Mouse (Mus musculus): ENCODE data around the gene Rassf2.

Gene Rassf2

DNA sequence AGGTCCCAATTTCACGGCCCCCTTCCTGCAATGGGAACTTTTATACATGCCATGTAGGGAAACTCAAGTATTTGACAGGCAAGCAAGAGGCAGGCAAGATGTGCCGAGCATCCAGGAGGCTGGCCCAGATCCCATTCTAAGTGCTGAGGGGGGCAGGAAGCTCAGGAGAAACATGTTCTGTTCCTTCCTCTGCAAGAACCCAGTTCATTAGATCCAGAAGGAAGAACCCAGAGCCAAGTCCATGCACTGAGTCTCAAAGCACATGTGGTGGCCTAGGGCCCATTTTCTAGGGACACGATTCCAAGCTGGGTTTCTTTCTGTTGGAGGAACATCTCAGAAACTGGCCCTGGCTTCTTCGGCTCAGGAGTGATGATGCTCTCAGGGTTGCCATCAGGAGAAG is 24.6 kb downstream of the Rassf2 start:
- no peak for DNase-seq (ENCODE audit: low spot score in 2 of 2)

DNA sequence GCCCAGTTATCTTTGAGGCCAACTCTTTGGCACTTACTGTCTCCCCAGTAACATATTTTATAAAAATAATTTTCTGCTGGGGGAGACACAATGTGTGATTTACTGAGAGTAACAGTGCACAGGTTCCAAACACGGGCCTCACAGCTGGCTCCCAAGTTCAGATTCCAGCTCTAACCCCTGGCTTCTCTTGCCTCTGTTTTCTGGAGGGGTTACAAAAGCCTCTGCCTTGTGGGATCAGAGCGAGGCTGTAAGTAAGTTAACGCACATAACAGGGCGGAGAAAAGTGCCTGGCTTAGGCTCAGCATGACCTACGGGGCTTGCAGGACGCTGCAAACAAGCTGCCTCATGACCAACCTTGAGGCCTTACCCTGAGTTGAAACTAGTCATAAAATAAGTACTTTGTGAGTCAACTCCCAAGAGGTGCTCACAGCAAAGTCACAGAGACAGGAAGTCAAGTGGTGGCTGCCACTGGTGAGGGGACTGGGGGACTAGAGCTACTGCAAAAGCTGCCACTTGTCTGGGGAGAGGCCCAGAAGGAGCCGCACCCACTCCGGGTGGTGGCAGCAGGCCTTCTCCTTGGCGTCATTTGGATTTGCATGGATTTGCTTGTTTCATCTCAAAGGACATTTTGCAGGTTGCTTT is 25.4 kb downstream of the Rassf2 start:
- DNase-seq (ENCODE audit: low spot score in 2 of 2) = no peak

DNA sequence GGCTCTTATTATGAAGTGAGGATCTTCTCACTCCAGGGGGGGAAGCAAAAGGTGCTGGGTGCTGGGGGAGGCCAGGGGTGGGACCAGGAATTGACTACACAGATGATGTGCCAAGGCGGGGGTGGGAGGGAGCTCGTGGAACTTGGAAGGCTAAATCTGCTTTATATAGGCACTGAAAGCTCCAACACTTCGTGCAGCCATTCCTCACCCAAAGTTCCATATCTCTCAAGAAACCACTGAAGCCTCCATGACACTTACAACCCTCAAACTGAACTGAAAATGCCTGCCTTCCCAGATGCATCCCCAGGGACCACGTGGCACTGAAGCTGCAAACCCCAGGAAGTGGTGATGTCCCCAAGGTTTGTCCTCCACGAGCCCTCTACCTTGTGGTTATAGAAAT is 26.1 kb downstream of the Rassf2 start:
- DNase-seq (ENCODE audit: low spot score in 2 of 2) = no peak

DNA sequence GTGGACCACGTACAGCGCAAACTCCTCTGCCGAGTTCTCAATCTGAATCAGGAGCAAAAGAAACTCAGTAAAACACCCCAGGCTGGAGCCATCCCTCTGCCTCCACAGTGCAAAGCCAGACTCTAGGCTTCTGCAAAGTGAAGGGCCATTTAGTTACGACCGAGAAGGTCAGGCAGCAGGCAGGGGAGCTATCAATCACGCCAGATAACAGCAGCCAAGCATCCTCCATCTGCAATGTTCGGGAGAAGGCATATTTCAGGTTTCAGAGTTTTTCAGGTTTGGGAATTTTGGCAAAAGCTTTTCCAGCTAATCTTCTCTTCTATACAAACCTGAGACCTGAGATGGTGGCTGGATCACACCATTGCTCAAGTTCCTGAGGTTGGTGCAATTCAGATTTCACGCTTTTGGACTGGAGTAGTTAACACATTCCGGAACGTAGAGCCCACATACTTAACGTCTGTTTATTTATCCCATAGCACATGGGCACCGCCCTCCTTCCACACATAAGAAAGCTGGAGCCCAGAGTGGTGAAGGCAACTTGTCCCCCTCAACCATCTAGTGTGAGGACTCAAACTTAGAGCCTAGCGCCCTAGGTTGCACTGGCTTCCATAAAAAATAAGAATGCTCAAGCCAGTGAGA is 28.2 kb downstream of the Rassf2 start:
- no peak for DNase-seq (ENCODE audit: low spot score in 2 of 2)

DNA sequence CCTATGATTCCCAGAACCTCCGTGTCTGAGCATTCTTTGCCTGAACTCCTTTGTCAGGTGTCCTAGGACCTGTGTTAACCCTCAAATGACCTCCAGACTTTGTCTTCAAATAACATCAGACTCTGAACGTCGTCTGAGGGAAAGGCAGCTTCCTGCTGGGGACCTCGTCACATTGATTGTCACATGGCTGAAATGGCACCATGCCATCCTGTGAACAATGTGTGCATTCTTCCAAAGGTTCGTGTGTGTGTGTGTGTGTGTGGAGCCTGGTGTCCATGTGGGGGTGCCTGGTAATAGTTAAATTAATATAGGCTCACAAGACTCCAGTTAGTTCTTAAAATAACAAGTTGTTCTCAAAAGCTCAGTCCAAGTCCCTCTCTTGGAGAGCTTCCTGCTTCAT is 32.7 kb downstream of the Rassf2 start:
- no peak for DNase-seq (ENCODE audit: low spot score in 2 of 2)

DNA sequence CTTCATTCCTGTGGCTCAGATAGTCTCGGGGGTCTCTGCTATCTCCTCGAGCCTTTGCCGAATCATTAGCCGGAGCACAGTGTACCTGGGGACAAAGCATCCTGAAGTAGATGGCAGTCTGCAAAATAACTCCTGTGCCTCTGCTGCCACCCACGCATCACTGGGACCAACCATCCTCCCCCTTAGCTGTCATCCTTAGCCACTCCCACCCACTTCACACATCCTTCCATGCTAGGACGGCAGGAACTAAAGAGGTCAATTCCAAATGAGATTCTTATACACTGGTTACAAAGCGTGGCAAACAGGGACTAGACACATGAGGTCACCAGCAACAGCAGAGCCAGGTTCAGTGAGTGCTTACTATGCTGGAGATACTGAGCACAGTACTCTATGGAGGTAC is 33.7 kb downstream of the Rassf2 start:
- no peak for DNase-seq (ENCODE audit: low spot score in 2 of 2)

DNA sequence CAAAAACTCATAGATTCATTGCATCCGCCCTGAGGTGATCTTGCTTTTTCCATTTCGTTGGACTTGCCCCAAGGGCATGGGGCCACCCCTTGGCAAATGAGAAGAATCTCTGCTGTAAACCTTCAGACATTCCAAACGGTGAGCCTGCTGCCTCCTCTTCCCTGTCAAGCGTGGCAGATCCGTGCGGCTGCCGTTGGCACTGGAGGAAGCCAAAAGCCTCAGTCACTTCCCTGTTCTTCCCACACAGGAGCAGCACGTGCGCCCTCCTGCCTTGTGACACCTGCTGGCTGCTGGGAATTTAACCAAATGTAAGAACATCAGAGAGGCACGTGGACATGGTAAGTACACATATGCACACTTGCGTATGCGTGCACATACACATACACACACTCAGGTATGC is 34.3 kb downstream of the Rassf2 start:
- DNase-seq (ENCODE audit: low spot score in 2 of 2) = no peak

DNA sequence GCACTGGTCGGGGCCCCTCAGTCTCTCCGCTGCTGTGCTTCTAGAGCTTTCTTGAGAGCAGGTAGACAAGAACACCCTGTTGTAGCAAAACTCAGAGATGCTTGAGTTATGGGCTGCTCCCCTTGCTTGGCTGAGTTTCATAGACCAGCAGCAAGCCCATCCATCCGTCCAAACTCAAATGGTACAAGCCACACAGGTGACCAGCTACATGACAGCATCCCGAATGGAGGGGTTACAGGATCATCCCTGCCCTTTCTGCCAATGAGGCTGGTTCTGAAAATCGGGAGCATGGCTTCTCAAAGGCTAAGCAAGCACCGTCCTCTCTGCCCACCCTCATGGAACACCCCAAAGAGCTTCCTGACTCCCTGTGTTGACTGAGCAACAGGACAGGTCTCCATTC is 35.1 kb downstream of the Rassf2 start:
- DNase-seq (ENCODE audit: low spot score in 2 of 2) = no peak

DNA sequence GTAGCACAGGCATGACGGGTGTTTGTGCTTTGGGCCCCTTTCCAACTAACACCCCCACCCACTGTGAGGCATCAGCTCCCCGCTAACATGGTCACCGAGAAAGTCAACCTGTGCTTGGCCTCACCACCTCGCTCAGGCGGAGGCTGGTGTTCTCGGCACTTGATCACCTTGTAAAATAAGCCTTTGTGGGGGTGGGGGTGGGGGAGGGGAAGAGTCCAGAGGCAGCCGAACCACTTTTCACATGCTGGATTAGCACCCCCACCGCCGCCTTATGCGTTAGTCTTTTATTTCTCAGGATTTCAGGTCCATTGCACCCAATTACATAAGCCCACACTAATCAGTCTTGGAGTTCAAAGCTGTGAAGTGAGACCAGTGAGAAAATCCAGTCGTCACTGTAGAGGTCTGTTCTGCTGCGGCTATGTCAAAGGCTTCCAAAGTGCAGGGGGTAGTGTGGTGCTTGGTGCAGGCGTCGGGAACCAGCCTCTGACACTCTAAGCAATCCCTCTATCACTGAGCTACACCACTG is 36.4 kb downstream of the Rassf2 start:
- no peak for DNase-seq (ENCODE audit: low spot score in 2 of 2)

DNA sequence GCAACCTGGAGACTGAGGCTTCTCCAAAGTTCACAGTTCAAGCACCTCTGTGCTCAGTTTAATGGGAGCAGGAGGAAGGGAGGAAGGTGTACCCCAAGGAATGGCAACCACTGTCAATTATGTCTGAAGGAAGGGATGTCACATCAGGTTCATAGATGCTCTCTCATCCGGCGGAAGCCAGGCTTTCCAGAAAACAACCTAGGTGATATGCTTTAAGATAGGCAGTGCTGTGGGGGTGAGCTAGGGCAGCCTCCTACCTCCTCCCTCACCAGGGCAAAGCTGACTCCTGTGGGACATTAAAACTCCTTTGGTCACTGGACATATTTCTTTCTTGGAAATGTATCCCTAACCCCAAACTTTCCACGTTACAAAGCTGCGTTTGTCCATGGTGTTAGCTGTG is 36.9 kb downstream of the Rassf2 start:
- DNase-seq (ENCODE audit: low spot score in 2 of 2) = no peak

DNA sequence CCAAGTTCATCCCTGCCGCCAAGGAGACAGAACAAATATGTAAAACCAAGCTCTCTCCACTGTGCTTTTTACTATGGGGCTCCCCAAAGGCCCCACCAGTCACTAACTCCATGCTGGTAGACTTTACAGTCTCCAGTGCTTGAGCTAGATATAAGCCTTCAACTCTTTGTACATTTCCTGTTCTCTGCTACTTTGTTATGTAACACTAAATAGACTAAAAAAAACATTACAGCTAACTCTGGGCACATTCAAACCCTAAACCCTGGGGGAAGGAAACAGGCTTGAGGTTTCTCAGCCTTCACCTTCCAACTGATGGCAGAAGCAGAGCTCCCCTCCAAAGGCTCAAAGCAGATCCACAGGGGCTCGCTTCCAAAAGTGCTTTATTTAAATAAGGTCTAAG is 37.6 kb downstream of the Rassf2 start:
- DNase-seq (ENCODE audit: low spot score in 2 of 2) = no peak

DNA sequence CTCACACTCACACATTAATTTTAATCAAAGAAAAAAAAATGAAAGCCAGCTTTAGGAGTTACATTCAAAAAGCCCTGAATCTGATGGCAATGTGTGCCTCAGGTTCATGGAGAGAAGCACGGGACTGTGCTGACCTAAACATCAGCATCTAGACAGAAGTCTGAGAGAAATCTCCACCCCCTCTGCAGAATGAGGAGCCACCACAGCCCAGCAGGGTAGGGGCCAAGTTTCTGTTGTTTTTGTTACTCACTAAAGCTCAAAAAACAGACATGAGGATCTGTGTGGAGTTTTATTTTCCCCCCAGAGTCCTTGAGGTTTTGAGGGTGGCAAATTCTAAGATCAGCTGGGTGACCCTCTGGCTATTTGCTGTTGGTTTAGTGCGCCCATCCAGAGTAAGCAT is 41.5 kb downstream of the Rassf2 start:
- DNase-seq (ENCODE audit: low spot score in 2 of 2) = peak in 1 of 2 experiments; percentile 35

DNA sequence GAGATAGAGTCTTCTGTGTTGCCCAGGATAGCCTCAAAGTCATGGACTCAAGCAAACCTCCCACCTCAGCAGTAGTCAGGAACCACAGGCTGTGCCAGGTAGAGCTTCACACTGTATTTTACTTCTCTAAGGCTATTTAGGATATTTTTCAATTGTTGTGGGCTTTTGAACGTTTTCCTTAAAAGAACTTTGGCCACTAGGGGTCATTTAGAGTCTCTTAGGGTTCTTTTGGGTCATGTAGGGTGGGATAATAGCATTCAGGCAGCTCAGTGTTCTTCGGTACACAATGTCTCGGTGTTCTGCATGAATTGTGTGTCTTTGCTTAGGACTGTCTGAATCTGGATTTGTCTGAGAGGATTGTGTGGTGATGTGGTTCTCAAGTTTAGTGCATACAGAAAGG is 42.1 kb downstream of the Rassf2 start:
- no peak for DNase-seq (ENCODE audit: low spot score in 2 of 2)

DNA sequence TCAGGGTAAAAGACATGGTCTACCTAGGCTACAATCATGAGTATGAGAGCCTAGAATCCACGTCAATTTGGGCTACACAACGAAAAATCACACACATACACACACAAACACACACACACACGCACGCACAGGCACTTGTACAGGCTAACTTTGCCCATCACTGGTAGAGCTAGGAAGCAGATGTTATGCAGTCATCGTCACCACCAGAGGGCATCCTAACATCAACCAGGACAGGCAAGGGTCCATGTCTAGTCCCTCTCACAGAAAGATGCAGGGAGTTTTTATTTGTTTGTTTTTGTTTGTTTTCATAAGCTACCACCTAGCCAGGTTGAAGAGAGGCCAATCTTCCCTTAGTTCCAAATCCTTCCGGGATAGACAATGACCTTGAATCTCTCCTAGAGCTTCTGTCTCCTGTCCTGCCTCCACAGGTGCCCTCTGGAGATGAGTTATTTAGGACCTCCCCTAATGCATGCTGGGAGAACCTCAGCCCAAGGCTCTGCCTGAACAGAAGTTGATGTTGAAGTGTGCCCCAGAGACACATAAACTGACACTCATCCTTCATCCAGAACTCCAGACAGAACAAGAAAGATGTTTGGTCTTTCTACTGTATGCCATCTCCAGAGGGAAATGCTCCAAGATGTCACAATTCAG is 47.4 kb downstream of the Rassf2 start:
- peak in 1 of 2 experiments; percentile 61 for DNase-seq (ENCODE audit: low spot score in 2 of 2)

DNA sequence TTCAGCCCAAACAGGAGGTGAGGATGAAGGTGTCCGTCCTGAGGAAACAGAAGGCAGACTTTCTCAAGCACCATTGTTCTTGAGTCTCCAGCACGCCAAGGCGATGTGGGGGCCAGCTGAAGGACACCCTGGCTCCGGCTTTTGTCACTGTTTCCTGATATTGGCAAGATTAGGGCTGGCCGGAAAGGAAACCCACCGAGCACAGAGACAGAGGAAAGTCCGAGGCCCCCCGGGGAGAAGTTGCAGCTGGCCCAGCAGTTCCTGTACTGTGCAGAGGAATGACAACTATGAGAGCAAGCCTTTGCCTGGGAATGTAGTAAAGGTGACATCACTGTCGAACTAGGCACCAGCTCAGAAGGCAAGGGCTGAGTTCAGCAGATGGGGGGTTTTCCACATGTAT is 49.2 kb downstream of the Rassf2 start:
- peak in 1 of 2 experiments; percentile 58 for DNase-seq (ENCODE audit: low spot score in 2 of 2)

DNA sequence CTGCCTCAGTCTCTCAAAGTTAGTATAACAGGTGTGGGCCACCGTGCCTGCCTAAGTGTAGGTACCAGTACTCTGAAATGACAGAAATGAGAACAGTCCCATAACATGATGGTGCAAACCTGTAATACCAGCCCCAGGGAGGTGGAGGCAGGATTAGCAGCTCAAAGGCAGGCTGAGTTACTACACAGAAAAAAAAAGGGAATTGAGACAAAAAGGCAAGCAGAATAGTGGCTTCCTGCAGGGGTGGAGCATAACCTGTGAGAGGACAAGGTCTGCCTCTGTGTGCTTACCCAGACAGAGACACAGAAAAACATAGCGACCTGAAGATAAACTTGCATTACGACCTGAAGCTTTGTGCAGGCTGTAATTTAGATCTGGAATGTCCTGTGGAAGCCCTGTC is 53.4 kb downstream of the Rassf2 start:
- DNase-seq (ENCODE audit: low spot score in 2 of 2) = peak in 1 of 2 experiments; percentile 12

DNA sequence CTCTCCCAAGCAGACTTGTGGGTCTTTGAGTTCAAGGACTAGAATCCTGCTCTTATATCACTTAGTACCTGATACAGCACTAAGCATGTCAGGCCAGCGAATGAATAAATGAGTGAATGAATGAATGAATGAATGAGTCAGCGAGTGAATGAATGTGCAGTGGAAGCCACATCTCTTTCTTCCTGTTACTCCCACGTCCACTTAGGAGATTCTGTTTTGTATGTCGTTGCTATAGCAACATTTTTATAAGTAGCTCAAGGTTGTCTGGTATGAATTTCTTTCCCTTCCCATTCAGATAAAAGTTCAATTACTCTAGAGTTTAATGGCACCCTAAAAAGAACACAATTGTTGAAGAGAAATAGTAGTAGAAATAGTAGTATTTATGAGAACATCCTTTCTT is 59.0 kb downstream of the Rassf2 start:
- no peak for DNase-seq (ENCODE audit: low spot score in 2 of 2)

DNA sequence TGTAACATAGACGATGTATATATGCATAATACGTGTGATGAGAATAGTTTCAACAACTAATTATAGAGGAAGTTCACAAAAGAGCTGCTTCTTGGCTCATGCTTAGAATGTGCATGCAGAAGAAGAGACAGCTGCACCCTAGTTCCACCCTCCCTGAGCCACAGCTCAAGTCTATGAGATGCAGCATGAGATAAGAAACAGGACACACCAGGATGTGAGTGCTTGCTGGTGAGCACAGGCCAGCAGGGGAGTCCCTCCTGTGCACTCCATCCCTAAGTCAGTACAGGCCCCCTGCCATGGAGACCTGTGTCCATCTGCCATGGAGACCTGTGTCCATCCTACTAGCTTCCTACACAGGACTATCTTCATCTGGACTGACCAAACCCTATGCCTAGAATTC is 59.5 kb downstream of the Rassf2 start:
- peak in 1 of 2 experiments; percentile 34 for DNase-seq (ENCODE audit: low spot score in 2 of 2)

DNA sequence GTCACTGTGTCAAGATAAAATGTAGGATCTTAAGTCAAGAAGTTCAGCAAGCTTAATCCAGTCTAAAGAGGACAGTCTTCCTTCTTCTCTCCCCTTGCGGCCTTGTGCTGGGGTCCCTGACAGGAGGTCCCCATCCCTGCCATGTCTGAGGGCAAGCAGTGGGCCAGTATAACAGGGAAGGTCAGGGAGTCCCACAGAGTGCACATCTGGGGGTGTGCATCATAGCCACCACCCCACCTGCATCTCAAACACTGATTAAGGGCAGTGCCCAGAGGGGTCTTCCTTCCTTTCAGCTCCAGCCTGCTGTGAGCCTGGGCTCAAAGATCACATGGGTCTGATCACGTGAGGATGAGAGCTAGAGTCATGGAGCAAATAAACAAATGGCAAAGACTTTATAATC is 68.4 kb downstream of the Rassf2 start:
- DNase-seq (ENCODE audit: low spot score in 2 of 2) = peak in 1 of 2 experiments; percentile 39

DNA sequence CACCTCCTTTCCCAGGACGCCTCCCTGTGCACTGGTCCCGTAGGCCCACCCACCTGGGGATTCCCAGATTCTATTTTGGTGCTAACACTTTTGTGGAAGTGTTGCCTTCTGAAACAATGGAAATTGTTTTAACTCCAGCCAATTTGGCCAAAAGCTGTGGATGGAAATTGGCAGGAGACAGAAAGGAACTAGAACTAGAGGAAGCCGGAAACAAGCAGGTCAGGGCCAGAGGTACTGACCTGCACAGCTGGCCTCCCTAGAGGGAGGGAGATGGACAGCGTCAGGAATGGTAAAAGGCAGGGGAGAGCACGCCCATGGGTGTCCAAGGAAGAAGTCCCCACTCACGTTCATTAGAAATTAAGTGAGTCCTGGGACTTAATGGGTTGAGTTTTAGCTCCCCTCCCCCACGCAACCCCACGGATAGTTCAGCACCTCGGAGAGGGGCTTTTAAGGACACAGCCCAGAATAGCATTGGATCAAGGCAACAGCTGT is 72.3 kb downstream of the Rassf2 start:
- peak in 1 of 2 experiments; percentile 57 for DNase-seq (ENCODE audit: low spot score in 2 of 2)

DNA sequence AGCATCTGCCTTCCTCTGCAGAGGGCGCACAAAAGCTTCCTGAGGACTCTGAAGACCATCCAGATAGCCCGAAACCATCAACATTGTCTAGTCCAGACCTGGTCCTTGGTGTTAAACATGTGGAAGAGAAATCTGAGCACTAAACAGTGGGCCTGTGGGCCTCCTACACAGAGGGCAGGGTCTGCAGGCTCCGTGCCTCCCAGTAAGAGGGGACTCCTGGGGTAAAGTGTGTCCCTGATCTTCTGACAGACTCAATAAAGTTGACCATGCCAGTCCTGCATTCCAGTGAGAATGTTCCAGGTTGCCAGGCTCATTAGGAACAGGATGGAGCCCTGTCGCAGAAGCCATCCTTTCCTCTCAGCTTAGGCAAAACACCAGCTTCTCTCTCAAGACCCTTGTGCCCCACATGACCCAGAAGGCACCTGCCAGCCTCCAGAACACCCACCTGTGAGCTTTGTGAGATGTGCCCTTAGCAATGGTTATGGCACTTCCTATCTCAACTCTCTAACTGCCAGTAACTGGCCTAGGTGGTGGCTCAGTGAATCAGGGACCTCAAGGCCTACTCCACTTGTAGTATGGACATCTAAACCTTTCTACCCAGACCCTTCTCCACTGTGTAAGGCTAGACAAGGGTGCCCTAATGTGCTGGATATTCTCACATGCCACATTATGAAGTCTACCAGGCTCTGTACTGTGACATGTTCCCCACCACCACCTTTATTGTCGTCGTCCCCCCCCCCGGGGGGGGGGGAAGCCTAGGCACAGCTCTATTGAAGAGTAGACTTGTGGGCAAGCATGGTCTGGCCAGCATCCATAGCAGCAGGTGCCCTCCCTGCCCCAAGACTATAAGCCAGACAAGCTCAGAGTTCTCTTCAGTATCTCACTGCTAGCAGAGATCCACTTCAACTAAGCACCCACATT is 73.5 kb downstream of the Rassf2 start:
- peak in 1 of 2 experiments; percentile 41 for DNase-seq (ENCODE audit: low spot score in 2 of 2)

DNA sequence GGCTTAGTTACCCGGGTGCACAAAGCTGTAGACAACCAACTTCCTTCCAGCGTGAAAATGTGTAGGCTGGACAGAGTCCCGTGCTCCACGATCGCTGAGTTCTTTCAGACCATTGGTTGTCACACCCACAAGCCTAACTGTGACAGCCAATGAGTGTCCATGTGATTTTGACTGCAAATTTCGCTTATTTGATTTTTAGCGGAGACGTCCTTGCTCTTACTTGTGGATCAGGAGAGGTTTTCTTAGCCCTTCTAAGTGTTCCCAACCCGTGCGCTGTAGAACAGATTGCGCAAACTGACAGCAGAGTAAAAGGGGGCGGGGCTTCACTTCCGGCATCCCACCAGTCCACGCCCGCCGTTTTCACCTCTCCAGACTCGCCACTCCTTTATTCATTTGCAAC is 74.8 kb downstream of the Rassf2 start:
- DNase-seq (ENCODE audit: low spot score in 2 of 2) = peak in 1 of 2 experiments; percentile 59
